Mouse (Mus musculus): ENCODE data around the gene Zfp580.

DNA sequence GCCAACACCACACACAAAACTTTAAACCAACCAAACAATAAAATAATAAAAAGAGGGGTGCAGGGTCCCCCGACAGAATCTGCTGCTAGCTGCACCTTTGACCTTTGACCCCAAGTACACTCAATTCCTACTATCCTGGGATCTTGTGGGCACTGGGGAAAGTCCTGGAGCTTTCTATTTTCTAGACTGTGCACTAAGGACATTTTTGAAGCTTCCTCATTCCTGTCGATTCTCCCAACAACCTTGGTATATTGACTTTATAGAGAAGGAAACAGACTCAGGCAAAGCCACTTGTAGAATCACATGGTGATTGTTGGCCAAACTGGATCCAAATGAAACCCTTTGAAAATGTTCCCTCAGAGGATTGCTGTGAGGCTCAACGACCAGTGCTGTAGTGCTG is 35.3 kb upstream of the Zfp580 start:
- no peak for TF ChIP-seq CTCF (IDR thresholded peaks at IDR 0.05; ENCODE audit: low read depth)
- TF ChIP-seq EP300 (optimal IDR thresholded peaks at IDR 0.05) = no peak
